Mouse (Mus musculus) stomach, postnatal 0 days (tissue): ENCODE measurements around the gene Golph3.

ENCODE experiments used
- CTCF ChIP-seq: IDR thresholded peaks from 2 replicates; pipeline ENCODE4 v1.5.1; 2016; ENCODE audit warnings: antibody characterized with exemption, low read depth, mild to moderate bottlenecking, moderate library complexity
- EP300 ChIP-seq: optimal IDR thresholded peaks from 2 replicates; pipeline ENCODE3; 2016; ENCODE audit warnings: antibody characterized with exemption

DNA sequence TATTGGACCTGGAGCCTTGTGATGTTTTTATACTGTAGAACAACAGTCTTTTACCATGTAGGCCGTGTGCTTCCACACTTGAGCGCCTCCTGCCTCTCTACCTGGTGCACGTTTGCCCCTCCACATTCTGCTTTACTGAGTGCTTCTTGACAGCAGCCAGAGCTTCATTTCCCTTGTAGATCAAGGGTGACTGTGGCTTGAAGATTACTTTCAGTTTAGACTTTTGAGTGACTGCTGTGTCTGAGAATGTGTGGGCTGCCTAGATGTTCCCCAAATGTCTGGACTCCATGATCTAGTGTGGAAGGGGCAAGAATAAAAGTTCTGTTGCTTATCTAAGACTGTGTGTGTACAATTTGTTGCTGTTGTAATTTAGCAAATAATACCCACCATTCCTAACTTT is 27.7 kb downstream of the Golph3 start:
- TF ChIP-seq CTCF: no peak
- no peak for TF ChIP-seq EP300
